Mouse (Mus musculus): Measurements from ENCODE around the gene Fig4. TPM values are rescaled to one million over a fixed set of nuclear protein-coding genes. Genes with fewer than 3 reads are reported as not detected.

Gene Fig4
- 29.7 and 33.4 TPM in 2 replicates for polyA plus RNA-seq (2021; fragmentation: Nextera tagmentation)
- long read RNA-seq, experiment 1, transcript Fig4-201 (23 exons, 3,282 nt) = major isoform, 11 of 18 reads
- long read RNA-seq, experiment 1, partial matches to known transcripts = 7 of 18 reads
- long read RNA-seq, experiment 1, other reads (novel, unspliced or antisense) = 0 of 18 reads
- long read RNA-seq, experiment 2, transcript Fig4-201 (23 exons, 3,282 nt) = major isoform, 222 of 254 reads
- long read RNA-seq, experiment 2, partial matches to known transcripts = 13 of 254 reads
- long read RNA-seq, experiment 2, other reads (novel, unspliced or antisense) = 19 of 254 reads

DNA sequence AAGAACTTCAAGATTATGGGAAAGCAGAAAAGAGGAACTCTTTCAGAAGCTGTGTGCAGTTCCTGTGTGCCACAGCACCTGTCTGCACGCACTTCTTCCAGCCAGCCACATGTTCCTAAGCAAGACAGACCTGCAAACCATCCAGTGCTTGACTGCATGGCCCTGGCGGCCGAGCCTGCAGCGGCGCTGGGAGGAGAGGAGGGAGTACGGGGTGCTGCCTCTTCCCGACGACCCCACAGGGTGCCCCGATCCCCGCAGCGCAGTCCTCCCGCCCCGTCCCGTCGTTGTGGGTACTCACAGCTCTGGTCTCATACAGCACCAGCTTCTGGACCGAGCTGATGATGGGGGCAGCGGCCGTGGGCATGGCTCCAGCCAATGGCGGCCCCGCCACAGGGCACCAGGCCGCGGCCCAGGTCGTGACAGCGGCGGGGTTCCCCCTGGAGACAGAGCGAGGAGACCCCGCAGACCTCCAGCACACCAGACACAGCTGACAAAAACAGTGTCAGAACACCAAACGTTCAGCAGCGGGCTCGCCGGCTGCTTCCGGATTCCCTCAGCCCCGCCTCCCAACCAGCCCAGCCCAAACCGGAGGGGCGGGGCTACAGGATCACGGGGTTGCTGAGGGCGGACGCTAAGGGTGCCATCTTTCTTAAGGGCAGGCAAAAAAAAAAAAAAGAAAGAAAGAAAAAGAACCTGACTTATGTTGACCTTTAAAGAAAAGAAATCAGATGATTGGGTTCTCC is at the start of gene Fig4:
Fig4 (minus strand) TSS at position 572 of the 743 bp plus-strand sequence.

DNA sequence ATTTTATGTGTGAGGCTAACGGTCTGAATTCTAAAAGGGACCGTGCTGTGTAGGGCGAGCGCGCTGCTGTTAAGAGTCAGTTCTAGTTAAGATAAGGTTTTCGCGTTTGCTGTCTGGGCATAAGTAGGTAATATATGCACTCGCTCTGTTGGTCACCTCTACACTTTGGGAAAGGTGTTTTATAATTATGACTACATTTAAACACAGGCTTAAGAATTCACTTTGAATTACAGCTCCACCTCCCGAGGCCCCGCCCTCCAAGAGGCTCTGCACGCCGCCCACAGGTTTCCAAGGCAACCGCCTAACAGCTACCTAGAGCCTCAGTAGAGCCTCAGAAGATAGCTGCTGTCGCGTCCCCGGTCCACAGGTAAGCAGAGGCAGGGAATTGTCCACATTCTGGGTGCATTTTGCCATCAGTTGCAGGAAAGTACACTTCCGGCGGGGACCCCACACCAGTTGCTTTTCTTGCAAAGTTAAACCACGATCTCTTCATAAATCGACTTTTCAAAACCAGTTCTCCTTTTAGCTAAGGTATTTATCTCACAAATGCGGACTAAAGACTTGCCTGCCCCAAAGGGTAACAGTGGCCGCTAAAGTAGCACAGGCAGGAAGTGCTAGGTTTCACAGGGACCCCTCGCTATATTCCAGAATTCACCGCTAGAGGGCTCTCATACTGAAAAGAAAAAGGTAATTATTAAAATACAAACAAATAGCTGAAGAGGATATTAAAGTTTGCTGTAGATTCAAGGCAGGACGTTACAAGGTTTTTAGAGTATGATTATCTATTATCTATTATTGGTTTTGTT is 782 bp upstream of the Fig4 start, which contains the start of gene Ak9:
Ak9 (plus strand) TSS at position 342 of the 806 bp plus-strand sequence.

Other genes starting within 250 kb of the Fig4 start
- gene Gpr6, start 231.0 kb downstream of the Fig4 start, polyA plus RNA-seq (2021; fragmentation: Nextera tagmentation) = 2.1 and 3.7 TPM in 2 replicates
- gene Ak9, start 720 bp upstream of the Fig4 start, polyA plus RNA-seq (2021; fragmentation: Nextera tagmentation) = 0.10 and 0.15 TPM in 2 replicates
- gene Zbtb24, start 147.1 kb upstream of the Fig4 start, polyA plus RNA-seq (2021; fragmentation: Nextera tagmentation) = 7.8 and 8.0 TPM in 2 replicates
- 5.1 and 6.3 TPM in 2 replicates for gene Mical1, start 173.1 kb upstream of the Fig4 start, polyA plus RNA-seq (2021; fragmentation: Nextera tagmentation)
- 26.4 and 28.2 TPM in 2 replicates for gene Smpd2, start 187.1 kb upstream of the Fig4 start, polyA plus RNA-seq (2021; fragmentation: Nextera tagmentation)
- gene Ppil6, start 187.2 kb upstream of the Fig4 start, polyA plus RNA-seq (2021; fragmentation: Nextera tagmentation) = 6.6 and 7.1 TPM in 2 replicates
- gene Cd164, start 216.2 kb upstream of the Fig4 start, polyA plus RNA-seq (2021; fragmentation: Nextera tagmentation) = 60.5 and 70.6 TPM in 2 replicates

Data from layer of hippocampus, adult 6 months (tissue).